Mouse (Mus musculus): ENCODE measurements around the gene Pdxp. TPM values are rescaled to one million over a fixed set of nuclear protein-coding genes. Genes with fewer than 3 reads are reported as not detected.

Gene Pdxp
- polyA plus RNA-seq, 1 experiment from 2014 or later: 32.6 TPM

- Histone ChIP-seq H3K27ac (replicated peaks) (no peak overlapping the region), H3K4me3 (no peak overlapping the region), H3K4me1 (peaks cover 22% of the 10 kb centered on the region), H3K36me3 (replicated peaks) (peaks cover 86% of the 10 kb centered on the region), H3K9me3 (no peaks in the 10 kb centered on the region), H3K27me3 (replicated peaks; ENCODE audit: low read depth, poor library complexity, severe bottlenecking) (no peaks in the 10 kb centered on the region)
- no peak for DNase-seq (ENCODE audit: low spot score)
- 93% methylated on average over 11 of the region's 11 CpGs for WGBS
Measured at GRCm38 (mm10) chr15:78959537-78959936, 45.8 kb downstream of the Pdxp start.

- Histone ChIP-seq H3K4me3 (no peak overlapping the region), H3K36me3 (replicated peaks) (peaks cover 85% of the 10 kb centered on the region), H3K4me1 (peaks cover 22% of the 10 kb centered on the region), H3K9me3 (no peaks in the 10 kb centered on the region), H3K27ac (replicated peaks) (no peak overlapping the region), H3K27me3 (replicated peaks; ENCODE audit: low read depth, poor library complexity, severe bottlenecking) (no peaks in the 10 kb centered on the region)
- 85% methylated on average over 4 of the region's 4 CpGs for WGBS
- no peak for DNase-seq (ENCODE audit: low spot score)
Measured at GRCm38 (mm10) chr15:78960088-78960487, 46.4 kb downstream of the Pdxp start.

GRCm38 (mm10) chr15:78962885-78963284 lies 49.2 kb downstream of the Pdxp start:
- Histone ChIP-seq H3K27ac (replicated peaks) (peak overlapping the region; percentile 57; the same call in 1 of the 2 replicates), H3K27me3 (replicated peaks; ENCODE audit: low read depth, poor library complexity, severe bottlenecking) (no peaks in the 10 kb centered on the region), H3K4me3 (no peak overlapping the region), H3K9me3 (no peaks in the 10 kb centered on the region), H3K4me1 (peaks cover 9% of the 10 kb centered on the region), H3K36me3 (replicated peaks) (peaks cover 95% of the 10 kb centered on the region)
- peak; percentile 69 for DNase-seq (ENCODE audit: low spot score)
- WGBS: 37% methylated on average over 2 of the region's 2 CpGs

Small RNA genes lying within 50 kb of the gene (microRNA-seq; reads per million reads assigned to microRNA genes)
- not detected for gene Mir6955

Other genes with a start within 250 kb of the Pdxp start
- 0.05 and 0.16 TPM in 2 replicates for gene Elfn2, start 195.1 kb upstream of the Pdxp start, polyA plus RNA-seq (2016; fragmentation: Nextera tagmentation; extraction: Ambion mirVana)
- gene Mfng, start 140.4 kb upstream of the Pdxp start, polyA plus RNA-seq (2016; fragmentation: Nextera tagmentation; extraction: Ambion mirVana): 36.4 and 39.0 TPM in 2 replicates
- 3.3 and 4.3 TPM in 2 replicates for gene Card10, start 110.9 kb upstream of the Pdxp start, polyA plus RNA-seq (2016; fragmentation: Nextera tagmentation; extraction: Ambion mirVana)
- gene Cdc42ep1, start 71.3 kb upstream of the Pdxp start, polyA plus RNA-seq (2016; fragmentation: Nextera tagmentation; extraction: Ambion mirVana): 19.9 and 20.8 TPM in 2 replicates
- not detected in 2 replicates for gene Lgals2, start 58.4 kb upstream of the Pdxp start, polyA plus RNA-seq (2016; fragmentation: Nextera tagmentation; extraction: Ambion mirVana)
- gene Gga1, start 36.7 kb upstream of the Pdxp start, polyA plus RNA-seq (2016; fragmentation: Nextera tagmentation; extraction: Ambion mirVana): 52.0 and 53.5 TPM in 2 replicates
- 0.34 and 0.74 TPM in 2 replicates for gene Gm49510, start 14.3 kb upstream of the Pdxp start, polyA plus RNA-seq (2016; fragmentation: Nextera tagmentation; extraction: Ambion mirVana)
- gene Sh3bp1, start 14.2 kb upstream of the Pdxp start, polyA plus RNA-seq (2016; fragmentation: Nextera tagmentation; extraction: Ambion mirVana): 35.6 and 36.1 TPM in 2 replicates
- gene Lgals1, start 12.8 kb downstream of the Pdxp start, polyA plus RNA-seq (2016; fragmentation: Nextera tagmentation; extraction: Ambion mirVana): 241 and 316 TPM in 2 replicates
- gene Nol12, start 21.0 kb downstream of the Pdxp start, polyA plus RNA-seq (2016; fragmentation: Nextera tagmentation; extraction: Ambion mirVana): 69.2 and 71.5 TPM in 2 replicates
- 46.7 and 49.4 TPM in 2 replicates for gene Triobp, start 33.8 kb downstream of the Pdxp start, polyA plus RNA-seq (2016; fragmentation: Nextera tagmentation; extraction: Ambion mirVana)
- 371 and 392 TPM in 2 replicates for gene H1f0, start 114.5 kb downstream of the Pdxp start, polyA plus RNA-seq (2016; fragmentation: Nextera tagmentation; extraction: Ambion mirVana)
- gene Galr3, start 128.0 kb downstream of the Pdxp start, polyA plus RNA-seq (2016; fragmentation: Nextera tagmentation; extraction: Ambion mirVana): not detected in 2 replicates
- gene Ankrd54, start 149.0 kb downstream of the Pdxp start, polyA plus RNA-seq (2016; fragmentation: Nextera tagmentation; extraction: Ambion mirVana): 57.7 and 61.8 TPM in 2 replicates
- 280 and 287 TPM in 2 replicates for gene Eif3l, start 161.3 kb downstream of the Pdxp start, polyA plus RNA-seq (2016; fragmentation: Nextera tagmentation; extraction: Ambion mirVana)
- gene Micall1, start 195.0 kb downstream of the Pdxp start, polyA plus RNA-seq (2016; fragmentation: Nextera tagmentation; extraction: Ambion mirVana): 7.3 and 7.4 TPM in 2 replicates
- gene Polr2f, start 227.1 kb downstream of the Pdxp start, polyA plus RNA-seq (2016; fragmentation: Nextera tagmentation; extraction: Ambion mirVana): 414 and 440 TPM in 2 replicates
- 8.0 and 8.2 TPM in 2 replicates for gene 1700088E04Rik, start 227.3 kb downstream of the Pdxp start, polyA plus RNA-seq (2016; fragmentation: Nextera tagmentation; extraction: Ambion mirVana)

All from embryonic facial prominence, embryonic 10.5 days (tissue).